Mouse (Mus musculus) brain, embryonic 14.5 days (tissue): ENCODE measurements around the gene Ubl7.

Experiments
- CTCF ChIP-seq: fragments of 200-500 bp; IDR thresholded peaks from 2 replicates; pipeline ENCODE4 v1.5.1; 2012; ENCODE audit warnings: inconsistent platforms, mild to moderate bottlenecking, moderate library complexity, borderline replicate concordance; ENCODE audit not compliant: insufficient read depth, insufficient read length; ENCODE audit errors: extremely low read depth
- POLR2A ChIP-seq: fragments of 200-500 bp; IDR thresholded peaks from 2 replicates; pipeline ENCODE4 v1.6.1; 2012; ENCODE audit warnings: mild to moderate bottlenecking, inconsistent platforms, borderline replicate concordance; ENCODE audit not compliant: poor library complexity, insufficient read depth, insufficient read length, severe bottlenecking; ENCODE audit errors: extremely low read depth

DNA sequence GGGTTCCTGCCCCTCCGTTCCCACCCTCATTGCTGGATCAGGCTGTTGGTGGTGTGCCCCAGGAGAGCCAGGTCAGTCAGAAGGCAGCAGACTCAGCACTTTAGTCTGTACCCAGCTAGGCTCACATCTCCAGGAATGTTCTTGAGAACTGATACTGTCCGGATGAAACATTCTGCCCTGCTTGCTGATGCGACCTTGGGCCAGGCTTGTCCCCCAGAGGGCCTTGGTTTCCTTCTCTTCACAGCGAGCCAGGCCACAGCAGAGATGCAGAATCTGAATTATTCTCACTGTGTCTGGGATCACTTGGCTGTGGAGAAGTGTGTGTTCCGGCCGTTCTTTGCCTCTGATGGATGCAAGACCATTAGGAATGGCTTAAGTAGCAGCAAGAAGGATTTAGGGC is 41.2 kb downstream of the Ubl7 start:
- TF ChIP-seq CTCF (no peak), POLR2A (no peak)
